Mouse (Mus musculus): ENCODE results near the gene Ppp2r5e.
"Not testable (repeated sequence)": the region's sequence is repeated elsewhere in the genome, so short reads cannot be mapped to it uniquely, and the experiment has no call there.

The Ppp2r5e gene

DNA sequence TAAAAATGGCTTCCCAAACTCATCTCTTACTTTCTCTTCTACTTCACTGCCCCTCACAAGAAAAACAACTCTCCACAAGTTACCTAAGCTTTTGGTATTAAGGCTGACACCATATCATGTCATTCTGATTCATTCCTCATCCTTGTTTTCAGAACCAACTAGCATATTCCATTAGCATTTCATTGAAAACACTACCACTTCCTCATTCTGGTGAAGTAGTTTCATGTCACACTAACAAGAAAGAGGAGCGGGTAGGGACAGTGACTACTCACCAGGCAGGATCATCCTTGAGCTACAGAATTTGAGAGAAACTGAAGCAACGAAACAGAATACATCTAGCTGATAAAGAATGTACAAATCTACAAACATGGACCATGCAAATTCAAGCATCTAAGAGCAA is 84.5 kb downstream of the Ppp2r5e start:
- peaks cover 28% of the 10 kb centered on the region for H3K36me3 ChIP-seq (ENCODE audit: insufficient read depth, low read length)
- H3K9me3 ChIP-seq (ENCODE audit: low read length) = no peaks in the 10 kb centered on the region
- H3K27me3 ChIP-seq (ENCODE audit: insufficient read depth, low read length) = no peaks in the 10 kb centered on the region
- H3K4me1 ChIP-seq (replicated peaks; ENCODE audit: low read depth, low read length) = peaks cover 15% of the 10 kb centered on the region; the same call in 1 of the 2 replicates
- TF ChIP-seq NANOG (IDR thresholded peaks at IDR 0.05; ENCODE audit: borderline replicate concordance, low read length) = no peak
- TF ChIP-seq POU5F1 (IDR thresholded peaks at IDR 0.05; ENCODE audit: borderline replicate concordance, low read length) = no peak
- no peak for TF ChIP-seq CTCF (conservative IDR thresholded peaks at IDR 0.05; ENCODE audit: low read length)
- H3K4me3 ChIP-seq (replicated peaks; ENCODE audit: low read length) = no peak overlapping the region

DNA sequence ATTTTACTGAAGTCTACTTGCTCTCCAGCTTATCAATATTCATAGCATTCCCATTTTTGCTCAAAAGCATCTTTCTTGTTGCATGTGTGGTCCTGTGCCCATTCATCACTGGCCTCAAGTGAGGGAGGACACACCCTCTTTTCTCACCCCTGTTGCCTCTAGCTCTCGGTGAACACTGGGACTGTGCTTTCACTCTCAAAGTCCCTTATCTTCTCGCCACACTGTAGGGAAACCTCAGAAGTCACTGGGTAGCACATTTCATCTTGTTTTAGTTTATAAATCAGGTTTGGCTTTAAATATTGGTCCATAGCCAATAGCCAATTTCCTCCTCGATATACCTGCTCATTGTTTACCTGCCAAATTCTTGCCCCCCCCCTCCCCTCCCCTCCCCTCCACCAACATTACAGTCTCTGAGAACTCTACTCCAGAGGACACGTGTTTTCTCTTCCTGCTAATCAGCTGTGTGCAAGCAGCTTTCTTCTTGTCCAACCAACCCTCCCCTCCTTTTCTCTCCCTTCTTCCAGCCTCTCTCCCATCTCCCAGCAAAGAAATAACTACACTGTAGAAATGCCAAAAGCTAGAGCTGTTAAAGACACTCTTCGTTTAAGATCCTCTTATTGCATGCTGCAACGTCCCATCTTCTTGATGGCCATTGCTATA is 90.9 kb downstream of the Ppp2r5e start:
- H3K4me3 ChIP-seq (replicated peaks; ENCODE audit: low read length) = no peak overlapping the region
- H3K9me3 ChIP-seq (ENCODE audit: low read length) = no peaks in the 10 kb centered on the region
- H3K36me3 ChIP-seq (ENCODE audit: insufficient read depth, low read length) = peaks cover 6% of the 10 kb centered on the region; the same call in 1 of the 2 replicates
- H3K27me3 ChIP-seq (ENCODE audit: insufficient read depth, low read length) = no peaks in the 10 kb centered on the region
- peaks cover 34% of the 10 kb centered on the region for H3K4me1 ChIP-seq (replicated peaks; ENCODE audit: low read depth, low read length)
- no peak for TF ChIP-seq CTCF (conservative IDR thresholded peaks at IDR 0.05; ENCODE audit: low read length)
- no peak for TF ChIP-seq NANOG (IDR thresholded peaks at IDR 0.05; ENCODE audit: borderline replicate concordance, low read length)
- TF ChIP-seq POU5F1 (IDR thresholded peaks at IDR 0.05; ENCODE audit: borderline replicate concordance, low read length) = no peak

DNA sequence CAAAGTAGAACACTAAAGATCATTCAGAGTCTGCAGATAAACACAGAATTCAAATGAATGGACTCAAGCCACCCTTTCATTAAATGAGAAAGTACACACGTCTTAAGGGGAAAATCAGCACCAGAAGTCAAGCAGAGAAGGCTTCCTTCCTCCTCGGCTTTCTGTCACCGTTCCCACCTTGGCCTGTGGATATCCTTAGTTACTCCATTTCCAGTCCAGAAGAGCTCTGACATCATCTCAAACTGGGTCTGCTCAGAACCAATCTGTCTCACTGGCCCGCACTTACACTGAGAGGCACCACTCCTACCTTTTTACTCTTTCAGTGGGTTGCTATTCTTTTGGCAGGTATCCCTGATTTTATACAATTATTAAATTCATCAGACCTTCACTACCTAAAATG is 93.4 kb downstream of the Ppp2r5e start:
- TF ChIP-seq NANOG (IDR thresholded peaks at IDR 0.05; ENCODE audit: borderline replicate concordance, low read length) (no peak), CTCF (conservative IDR thresholded peaks at IDR 0.05; ENCODE audit: low read length) (no peak)

DNA sequence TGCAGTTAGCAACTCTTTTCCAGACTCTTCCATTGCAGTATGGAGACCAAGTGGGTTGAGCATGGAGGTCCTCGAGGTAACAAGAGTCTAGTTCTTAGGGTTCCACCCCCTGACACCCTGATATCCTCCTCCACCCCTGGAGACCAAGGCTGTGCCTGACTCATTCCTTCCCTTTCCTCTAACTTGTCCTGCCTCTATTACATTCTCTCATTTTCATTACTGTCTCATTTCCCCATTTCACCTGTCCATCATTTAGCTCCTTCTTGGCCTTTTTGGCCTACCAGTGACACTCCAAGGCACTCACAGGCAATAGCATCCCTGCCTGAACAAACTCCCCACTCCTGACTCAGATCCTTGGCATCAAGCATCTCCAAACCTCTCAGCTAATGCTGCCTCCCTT is 98.3 kb downstream of the Ppp2r5e start:
- Histone ChIP-seq H3K4me1 (replicated peaks; ENCODE audit: low read depth, low read length) (peaks cover 11% of the 10 kb centered on the region), H3K36me3 (ENCODE audit: insufficient read depth, low read length) (no peaks in the 10 kb centered on the region), H3K9me3 (ENCODE audit: low read length) (no peaks in the 10 kb centered on the region), H3K27me3 (ENCODE audit: insufficient read depth, low read length) (no peaks in the 10 kb centered on the region), H3K4me3 (replicated peaks; ENCODE audit: low read length) (no peak overlapping the region)
- TF ChIP-seq NANOG (IDR thresholded peaks at IDR 0.05; ENCODE audit: borderline replicate concordance, low read length) (no peak), CTCF (conservative IDR thresholded peaks at IDR 0.05; ENCODE audit: low read length) (no peak), POU5F1 (IDR thresholded peaks at IDR 0.05; ENCODE audit: borderline replicate concordance, low read length) (no peak)

More for the DNA sequence above, 93.4 kb downstream of the Ppp2r5e start:
- Histone ChIP-seq H3K4me3 (replicated peaks; ENCODE audit: low read length) (no peak overlapping the region), H3K27me3 (ENCODE audit: insufficient read depth, low read length) (no peaks in the 10 kb centered on the region), H3K36me3 (ENCODE audit: insufficient read depth, low read length) (peaks cover 3% of the 10 kb centered on the region; the same call in 1 of the 2 replicates), H3K9me3 (ENCODE audit: low read length) (no peaks in the 10 kb centered on the region), H3K4me1 (replicated peaks; ENCODE audit: low read depth, low read length) (peaks cover 34% of the 10 kb centered on the region)

DNA sequence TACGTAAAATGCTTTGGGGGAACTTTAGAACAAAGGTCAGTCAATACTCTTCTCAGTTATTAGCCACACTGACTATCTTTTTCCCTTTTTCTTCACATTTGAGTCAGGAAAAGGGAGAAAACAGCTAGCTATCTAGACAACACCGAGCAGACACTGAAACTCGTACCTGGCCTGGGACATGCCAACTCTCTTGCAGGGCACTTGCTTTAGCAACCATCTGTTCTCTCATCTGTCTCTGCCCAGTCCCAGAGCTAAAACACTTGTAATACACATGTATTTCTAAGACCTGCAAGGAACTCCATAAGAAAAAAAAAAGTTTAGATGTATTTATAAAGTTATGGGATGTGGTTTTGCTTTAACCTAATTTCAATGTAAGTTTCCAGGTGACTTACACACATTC is 100.4 kb downstream of the Ppp2r5e start:
- Histone ChIP-seq H3K9me3 (ENCODE audit: low read length) (no peaks in the 10 kb centered on the region), H3K27me3 (ENCODE audit: insufficient read depth, low read length) (no peaks in the 10 kb centered on the region), H3K4me3 (replicated peaks; ENCODE audit: low read length) (no peak overlapping the region), H3K36me3 (ENCODE audit: insufficient read depth, low read length) (no peaks in the 10 kb centered on the region), H3K4me1 (replicated peaks; ENCODE audit: low read depth, low read length) (peaks cover 14% of the 10 kb centered on the region)
- TF ChIP-seq POU5F1 (IDR thresholded peaks at IDR 0.05; ENCODE audit: borderline replicate concordance, low read length) (no peak), CTCF (conservative IDR thresholded peaks at IDR 0.05; ENCODE audit: low read length) (no peak), NANOG (IDR thresholded peaks at IDR 0.05; ENCODE audit: borderline replicate concordance, low read length) (no peak)

DNA sequence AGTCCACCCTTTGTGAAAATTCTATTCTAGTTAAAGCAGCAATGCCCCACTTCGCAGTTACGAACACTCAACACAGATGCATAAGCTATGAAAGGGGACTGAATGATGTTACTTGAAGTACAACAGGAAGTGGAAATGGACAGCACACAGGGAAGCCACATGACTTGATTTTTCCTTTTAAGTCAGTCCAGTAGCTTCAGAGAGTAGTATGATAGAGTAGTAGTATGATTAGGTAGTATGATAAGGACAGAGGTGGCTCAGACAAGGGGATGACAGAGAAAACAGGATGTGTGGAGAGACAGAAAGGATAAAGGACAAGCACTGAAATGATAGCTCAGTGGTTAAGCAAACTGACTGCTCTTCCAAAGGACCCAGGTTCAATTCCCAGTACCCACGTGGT is 101.4 kb downstream of the Ppp2r5e start:
- peaks cover 16% of the 10 kb centered on the region for H3K4me1 ChIP-seq (replicated peaks; ENCODE audit: low read depth, low read length)
- no peak overlapping the region for H3K4me3 ChIP-seq (replicated peaks; ENCODE audit: low read length)
- H3K36me3 ChIP-seq (ENCODE audit: insufficient read depth, low read length) = no peaks in the 10 kb centered on the region
- H3K27me3 ChIP-seq (ENCODE audit: insufficient read depth, low read length) = no peaks in the 10 kb centered on the region
- TF ChIP-seq POU5F1 (IDR thresholded peaks at IDR 0.05; ENCODE audit: borderline replicate concordance, low read length) (no peak), NANOG (IDR thresholded peaks at IDR 0.05; ENCODE audit: borderline replicate concordance, low read length) (no peak), CTCF (conservative IDR thresholded peaks at IDR 0.05; ENCODE audit: low read length) (no peak)
- no peaks in the 10 kb centered on the region for H3K9me3 ChIP-seq (ENCODE audit: low read length)

DNA sequence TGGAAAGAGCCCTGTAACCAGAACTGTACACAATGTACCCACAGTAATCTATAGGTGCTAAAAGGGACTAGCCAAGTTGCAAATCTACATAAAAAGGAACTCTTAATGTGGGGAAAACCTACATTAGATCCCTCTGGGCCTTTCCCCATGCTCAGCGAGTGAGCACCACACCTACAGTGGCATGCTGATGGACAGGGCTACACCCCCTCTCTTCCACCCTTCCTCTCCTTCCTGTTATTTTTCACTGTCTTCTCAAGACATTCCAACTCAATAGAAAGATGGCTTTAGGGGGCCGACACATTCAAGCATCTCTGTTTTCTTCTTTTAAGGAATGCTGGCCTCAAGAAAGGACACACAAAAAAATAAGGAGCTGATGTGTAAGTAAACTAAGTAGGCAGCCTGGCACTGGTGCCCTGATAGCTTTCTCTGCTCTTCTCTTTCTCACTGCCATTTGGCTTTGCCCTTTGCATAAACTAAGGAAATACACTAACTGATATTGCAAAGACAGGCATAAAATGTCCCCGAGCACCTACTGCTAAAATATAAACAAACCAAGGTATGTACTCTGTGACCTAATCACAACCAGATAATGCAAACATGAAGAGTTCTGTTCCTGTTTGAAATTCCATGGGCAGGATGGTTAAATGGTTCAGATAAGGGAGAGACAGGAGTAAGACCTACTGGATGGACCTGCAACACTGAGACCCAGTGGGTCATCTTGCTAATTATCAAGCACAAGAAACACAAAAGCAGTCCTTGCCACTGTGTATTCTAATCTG is 103.3 kb downstream of the Ppp2r5e start:
- no peaks in the 10 kb centered on the region for H3K36me3 ChIP-seq (ENCODE audit: insufficient read depth, low read length)
- H3K4me1 ChIP-seq (replicated peaks; ENCODE audit: low read depth, low read length) = peaks cover 23% of the 10 kb centered on the region
- no peak overlapping the region for H3K4me3 ChIP-seq (replicated peaks; ENCODE audit: low read length)
- TF ChIP-seq NANOG (IDR thresholded peaks at IDR 0.05; ENCODE audit: borderline replicate concordance, low read length) (no peak), POU5F1 (IDR thresholded peaks at IDR 0.05; ENCODE audit: borderline replicate concordance, low read length) (no peak), CTCF (conservative IDR thresholded peaks at IDR 0.05; ENCODE audit: low read length) (no peak)
- H3K9me3 ChIP-seq (ENCODE audit: low read length) = no peaks in the 10 kb centered on the region
- no peaks in the 10 kb centered on the region for H3K27me3 ChIP-seq (ENCODE audit: insufficient read depth, low read length)

DNA sequence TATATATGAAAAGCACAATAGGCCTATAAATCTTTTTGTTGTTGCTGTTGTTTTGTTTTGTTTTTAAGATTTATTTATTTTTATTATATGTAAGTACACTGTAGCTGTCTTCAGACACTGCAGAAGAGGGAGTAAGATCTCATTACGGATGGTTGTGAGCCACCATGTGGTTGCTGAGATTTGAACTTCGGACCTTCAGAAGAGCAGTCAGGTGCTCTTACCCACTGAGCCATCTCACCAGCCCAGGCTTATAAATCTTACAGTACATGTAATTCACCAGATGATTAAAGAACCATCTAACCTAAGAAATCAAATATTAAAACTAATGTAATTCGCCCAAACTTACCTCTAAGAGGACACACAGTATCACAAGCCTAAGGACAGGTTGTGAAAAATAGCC is 103.9 kb downstream of the Ppp2r5e start:
- H3K27me3 ChIP-seq (ENCODE audit: insufficient read depth, low read length); H3K9me3 ChIP-seq (ENCODE audit: low read length); H3K36me3 ChIP-seq (ENCODE audit: insufficient read depth, low read length); H3K4me3 ChIP-seq (replicated peaks; ENCODE audit: low read length): not testable (repeated sequence)
- H3K4me1 ChIP-seq (replicated peaks; ENCODE audit: low read depth, low read length) = peaks cover 23% of the 10 kb centered on the region

All from E14TG2a.4 (cell line).